Mouse (Mus musculus): ENCODE results near the gene Tmem243. TPM values are rescaled to one million over a fixed set of nuclear protein-coding genes. Genes with fewer than 3 reads are reported as not detected.

The Tmem243 gene
- total and polyA plus RNA-seq, 3 experiments = 3.5 to 14.9 TPM; not detected in 1

GRCm38 (mm10) chr5:9092716-9093115 is 7.8 kb upstream of the Tmem243 start:
- Histone ChIP-seq H3K79me2 (ENCODE audit: control insufficient read depth, insufficient read depth, low read length, poor library complexity) (no peaks in the 10 kb centered on the region), H3K36me3 (ENCODE audit: control insufficient read depth in 1 of 2, insufficient read depth in 2 of 2, low read length in 2 of 2) (no peaks in the 10 kb centered on the region), H3K9ac (ENCODE audit: control insufficient read depth, low read depth, low read length, poor library complexity, severe bottlenecking) (no peak overlapping the region), H3K4me1 (ENCODE audit: control insufficient read depth in 1 of 2, insufficient read depth in 2 of 2, low read length in 2 of 2) (no peaks in the 10 kb centered on the region), H3K4me3 (ENCODE audit: control insufficient read depth in 1 of 2, insufficient read depth in 1 of 2, low read depth in 2 of 2, low read length in 2 of 2) (no peak overlapping the region), H3K9me3 (replicated peaks; ENCODE audit: insufficient read depth, low read length) (no peaks in the 10 kb centered on the region), H3K27me3 (ENCODE audit: control insufficient read depth in 1 of 2, insufficient read depth in 2 of 2, low read length in 2 of 2) (peaks cover 0 to 2% of the 10 kb centered on the region in 2 experiments; a peak in 1 of 4 replicates), H3K27ac (ENCODE audit: control insufficient read depth, low read depth, low read length) (no peak overlapping the region)
- DNase-seq (ENCODE audit: low read depth, low spot score) = no peak
- TF ChIP-seq CTCF (IDR thresholded peaks at IDR 0.05 in 2 of 3, conservative IDR thresholded peaks at IDR 0.05 in 1 of 3; ENCODE audit: control insufficient read depth in 1 of 3, insufficient read depth in 1 of 3, low read depth in 2 of 3, low read length in 3 of 3, poor library complexity in 1 of 3, severe bottlenecking in 1 of 3) (no peak), CHD2 (IDR thresholded peaks at IDR 0.05; ENCODE audit: low read length) (no peak), ZKSCAN1 (IDR thresholded peaks at IDR 0.05; ENCODE audit: low read depth, low read length) (no peak), NELFE (IDR thresholded peaks at IDR 0.05; ENCODE audit: low read depth, low read length) (no peak), TCF12 (IDR thresholded peaks at IDR 0.05; ENCODE audit: low read depth, low read length) (no peak), EP300 (IDR thresholded peaks at IDR 0.05; ENCODE audit: low read depth in 1 of 2, low read length in 2 of 2) (no peak), MAX (IDR thresholded peaks at IDR 0.05; ENCODE audit: low read length) (no peak)

- Histone ChIP-seq H3K36me3 (ENCODE audit: control insufficient read depth in 1 of 2, insufficient read depth in 2 of 2, low read length in 2 of 2) (no peaks in the 10 kb centered on the region), H3K4me1 (ENCODE audit: control insufficient read depth in 1 of 2, insufficient read depth in 2 of 2, low read length in 2 of 2) (no peaks in the 10 kb centered on the region), H3K27ac (ENCODE audit: control insufficient read depth, low read depth, low read length) (no peak overlapping the region), H3K4me3 (ENCODE audit: control insufficient read depth in 1 of 2, insufficient read depth in 1 of 2, low read depth in 2 of 2, low read length in 2 of 2) (no peak overlapping the region), H3K27me3 (ENCODE audit: control insufficient read depth in 1 of 2, insufficient read depth in 2 of 2, low read length in 2 of 2) (peaks cover 0 to 2% of the 10 kb centered on the region in 2 experiments; a peak in 1 of 4 replicates), H3K79me2 (ENCODE audit: control insufficient read depth, insufficient read depth, low read length, poor library complexity) (no peaks in the 10 kb centered on the region), H3K9me3 (replicated peaks; ENCODE audit: insufficient read depth, low read length) (no peaks in the 10 kb centered on the region), H3K9ac (ENCODE audit: control insufficient read depth, low read depth, low read length, poor library complexity, severe bottlenecking) (no peak overlapping the region)
- DNase-seq (ENCODE audit: low read depth, low spot score) = no peak
- TF ChIP-seq NRF1 (IDR thresholded peaks at IDR 0.05; ENCODE audit: insufficient read depth, low read depth, low read length, poor library complexity, severe bottlenecking) (no peak), ZC3H11A (IDR thresholded peaks at IDR 0.05; ENCODE audit: low read depth, low read length) (no peak), MAX (IDR thresholded peaks at IDR 0.05; ENCODE audit: low read length) (no peak), CHD1 (IDR thresholded peaks at IDR 0.05; ENCODE audit: low read depth, low read length) (no peak), USF2 (IDR thresholded peaks at IDR 0.05; ENCODE audit: borderline replicate concordance in 1 of 2, insufficient read depth in 1 of 2, low read depth in 1 of 2, low read length in 2 of 2) (no peak), GABPA (IDR thresholded peaks at IDR 0.05; ENCODE audit: low read depth, low read length) (no peak), POLR2AphosphoS2 (IDR thresholded peaks at IDR 0.05; ENCODE audit: low read length) (no peak), POLR2AphosphoS5 (IDR thresholded peaks at IDR 0.05; ENCODE audit: borderline replicate concordance, low read depth, low read length) (no peak), MAZ (IDR thresholded peaks at IDR 0.05; ENCODE audit: low read depth, low read length) (no peak), TBP (IDR thresholded peaks at IDR 0.05; ENCODE audit: low read depth, low read length) (no peak), TCF12 (IDR thresholded peaks at IDR 0.05; ENCODE audit: low read depth, low read length) (no peak), POLR2A (IDR thresholded peaks at IDR 0.05; ENCODE audit: control insufficient read depth in 1 of 2, insufficient read depth in 1 of 2, low read depth in 1 of 2, low read length in 2 of 2, poor library complexity in 1 of 2) (no peak), SMC3 (IDR thresholded peaks at IDR 0.05; ENCODE audit: low read depth, low read length) (no peak)
These were observed 7.0 kb upstream of the Tmem243 start for GRCm38 (mm10) chr5:9093490-9093889.
